Mouse (Mus musculus) liver, postnatal 0 days (tissue): ENCODE measurements around the gene Dscam.

Experiments used
- CTCF ChIP-seq: sonication (generic); IDR thresholded peaks from 2 replicates; pipeline ENCODE4 v1.5.1; 2016; ENCODE audit warnings: antibody characterized with exemption, low read depth
- EP300 ChIP-seq: IDR thresholded peaks from 2 replicates; pipeline ENCODE4 v1.6.1; 2016; ENCODE audit warnings: antibody characterized with exemption, low read depth, mild to moderate bottlenecking

DNA sequence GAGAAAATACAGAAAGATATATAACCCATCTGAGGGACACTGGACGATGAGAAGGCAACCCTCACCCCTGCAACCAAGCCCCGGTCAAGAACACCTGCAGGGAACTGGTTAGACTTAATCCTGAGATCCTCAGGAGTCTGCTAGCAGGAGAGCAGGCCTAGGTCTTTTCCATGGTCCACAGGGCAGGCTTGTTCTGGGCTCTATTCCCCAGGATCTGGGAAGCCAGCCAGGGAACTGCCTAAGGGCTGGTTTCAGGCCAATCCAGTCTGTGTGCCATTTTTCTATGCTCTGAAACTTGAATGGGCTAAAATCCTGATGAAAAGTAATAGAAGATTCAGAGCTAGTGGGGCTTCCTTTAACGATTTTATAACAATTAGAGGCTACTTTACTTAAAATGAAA, 173.7 kb downstream of the Dscam start:
- TF ChIP-seq CTCF (no peak), EP300 (no peak)
